Mouse (Mus musculus) intestine, embryonic 15.5 days (tissue): ENCODE measurements around the gene Zfyve1. TPM values are rescaled to one million over a fixed set of nuclear protein-coding genes. Genes with fewer than 3 reads are reported as not detected.
"Not testable (repeated sequence)": the region's sequence is repeated elsewhere in the genome, so short reads cannot be mapped to it uniquely, and the experiment has no call there.

ENCODE experiments used
- ATAC-seq: fragments of 200-750 bp; cut with Nextera tagmentation; 2 replicates; pipeline ENCODE4 v1.8.0; 2017; ENCODE audit warnings: moderate TSS enrichment, moderate library complexity
- H3K27ac ChIP-seq: fragments of 300-500 bp; sonication (generic); 2 replicates; pipeline ENCODE4 v1.5.1; 2015; ENCODE audit warnings: mild to moderate bottlenecking, inconsistent platforms
- H3K27me3 ChIP-seq: fragments of 300-500 bp; sonication (generic); replicated peaks from 2 replicates; pipeline ENCODE4 v1.6.1; 2015; ENCODE audit warnings: inconsistent platforms
- H3K36me3 ChIP-seq: fragments of 300-500 bp; sonication (generic); 2 replicates; pipeline ENCODE4 v1.6.1; 2015; ENCODE audit warnings: inconsistent platforms
- H3K4me1 ChIP-seq: fragments of 300-500 bp; sonication (generic); replicated peaks from 2 replicates; pipeline ENCODE4 v1.6.1; 2015; ENCODE audit warnings: inconsistent platforms
- H3K4me2 ChIP-seq: fragments of 300-500 bp; sonication (generic); replicated peaks from 2 replicates; pipeline ENCODE4 v1.6.1; 2015; ENCODE audit warnings: mild to moderate bottlenecking, inconsistent platforms
- H3K4me3 ChIP-seq: fragments of 300-500 bp; sonication (generic); replicated peaks from 2 replicates; pipeline ENCODE4 v1.5.1; 2015; ENCODE audit warnings: inconsistent platforms
- H3K9ac ChIP-seq: fragments of 300-500 bp; sonication (generic); 2 replicates; pipeline ENCODE4 v1.6.1; 2015; ENCODE audit warnings: inconsistent platforms
- H3K9me3 ChIP-seq: fragments of 300-500 bp; sonication (generic); 2 replicates; pipeline ENCODE4 v1.6.1; 2016; ENCODE audit warnings: inconsistent platforms
- WGBS: fragments of 180-500 bp; shearing (Covaris S2); methylation state at CpG from one replicate; pipeline ENCODE4 v1.1.7; 2015; 5-methylcytosine and 5-hydroxymethylcytosine counted together
- polyA plus RNA-seq: library from polyadenylated mRNA; unstranded; fragments of >200 nt; fragmentation: Nextera tagmentation; extraction: Ambion mirVana; gene quantifications from 2 replicates; pipeline ENCODE4 v1.2.1, GENCODE M21; 2015

The Zfyve1 gene
- polyA plus RNA-seq, 1 experiment from 2014 or later = 11.7 TPM

GRCm38 (mm10) chr12:83606411-83606810 is 9.4 kb upstream of the Zfyve1 start:
- not testable (repeated sequence) for H3K4me2 ChIP-seq, ATAC-seq, H3K4me1 ChIP-seq, H3K36me3 ChIP-seq, H3K9ac ChIP-seq, H3K27me3 ChIP-seq, H3K27ac ChIP-seq, H3K4me3 ChIP-seq, H3K9me3 ChIP-seq
- 89% methylated on average over 2 of the region's 2 CpGs for WGBS

- H3K27ac ChIP-seq = no peak overlapping the region
- no peaks in the 10 kb centered on the region for H3K27me3 ChIP-seq
- H3K4me1 ChIP-seq = no peaks in the 10 kb centered on the region
- H3K4me2 ChIP-seq = no peak overlapping the region
- H3K36me3 ChIP-seq = no peaks in the 10 kb centered on the region
- no peak overlapping the region for H3K9ac ChIP-seq
- H3K9me3 ChIP-seq = no peaks in the 10 kb centered on the region
- 80% methylated on average over 5 of the region's 5 CpGs for WGBS
- H3K4me3 ChIP-seq = no peak overlapping the region
- no peak for ATAC-seq
These were observed 5.3 kb upstream of the Zfyve1 start for GRCm38 (mm10) chr12:83602285-83602684.

GRCm38 (mm10) chr12:83597881-83598280 is 859 bp upstream of the Zfyve1 start:
- ATAC-seq = no peak
- whole genome bisulfite sequencing = 80% methylated on average over 2 of the region's 2 CpGs
- H3K9ac ChIP-seq = no peak overlapping the region

GRCm38 (mm10) chr12:83596191-83596954 is 649 bp downstream of the Zfyve1 start:
- Histone ChIP-seq H3K4me3 (peak overlapping the region; percentile 97), H3K36me3 (peaks cover 9% of the 10 kb centered on the region; the same call in 1 of the 2 replicates), H3K9ac (peak overlapping the region; percentile 94), H3K9me3 (no peaks in the 10 kb centered on the region), H3K27me3 (no peaks in the 10 kb centered on the region), H3K27ac (peak overlapping the region; percentile 89), H3K4me1 (no peaks in the 10 kb centered on the region; the same call in 1 of the 2 replicates), H3K4me2 (peak overlapping the region; percentile 76)
- no peak; the same call in 1 of the 2 replicates for ATAC-seq
- 3% methylated on average over 20 of the region's 20 CpGs for WGBS

More at GRCm38 (mm10) chr12:83597881-83598280, 859 bp upstream of the Zfyve1 start:
- Histone ChIP-seq H3K4me2 (no peak overlapping the region), H3K9me3 (no peaks in the 10 kb centered on the region), H3K36me3 (peaks cover 9% of the 10 kb centered on the region; the same call in 1 of the 2 replicates), H3K4me3 (no peak overlapping the region), H3K27ac (no peak overlapping the region), H3K4me1 (no peaks in the 10 kb centered on the region; the same call in 1 of the 2 replicates), H3K27me3 (no peaks in the 10 kb centered on the region)

- WGBS = 89% methylated on average over 9 of the region's 9 CpGs
- Histone ChIP-seq H3K27me3 (no peaks in the 10 kb centered on the region), H3K4me2 (no peak overlapping the region), H3K36me3 (peaks cover 9% of the 10 kb centered on the region; the same call in 1 of the 2 replicates), H3K27ac (no peak overlapping the region), H3K4me3 (no peak overlapping the region), H3K9ac (no peak overlapping the region), H3K9me3 (no peaks in the 10 kb centered on the region), H3K4me1 (no peaks in the 10 kb centered on the region; the same call in 1 of the 2 replicates)
- no peak for ATAC-seq
These were observed 2.5 kb downstream of the Zfyve1 start for GRCm38 (mm10) chr12:83594454-83595040.

- Histone ChIP-seq H3K4me3 (no peak overlapping the region), H3K4me1 (no peaks in the 10 kb centered on the region; the same call in 1 of the 2 replicates), H3K27ac (no peak overlapping the region), H3K27me3 (no peaks in the 10 kb centered on the region), H3K36me3 (peaks cover 11% of the 10 kb centered on the region; the same call in 1 of the 2 replicates), H3K4me2 (no peak overlapping the region), H3K9me3 (no peaks in the 10 kb centered on the region), H3K9ac (no peak overlapping the region)
- WGBS = 88% methylated on average over 8 of the region's 8 CpGs
- ATAC-seq = no peak
These were observed 5.1 kb downstream of the Zfyve1 start for GRCm38 (mm10) chr12:83591754-83592501.

- H3K9me3 ChIP-seq = no peaks in the 10 kb centered on the region
- H3K4me2 ChIP-seq = no peak overlapping the region
- 0 out of 2 replicates have a peak, but pooled peaks cover 3% of the 10 kb centered on the region for H3K36me3 ChIP-seq
- H3K9ac ChIP-seq = no peak overlapping the region
- H3K4me3 ChIP-seq = no peak overlapping the region
- no peak overlapping the region for H3K27ac ChIP-seq
- ATAC-seq = no peak
- H3K4me1 ChIP-seq = no peaks in the 10 kb centered on the region; the same call in 1 of the 2 replicates
- WGBS = 86% methylated on average over 5 of the region's 5 CpGs
- H3K27me3 ChIP-seq = no peaks in the 10 kb centered on the region
These were observed 10.4 kb downstream of the Zfyve1 start for GRCm38 (mm10) chr12:83586628-83587027.

- WGBS = 93% methylated on average over 4 of the region's 4 CpGs
- H3K4me1 ChIP-seq = no peaks in the 10 kb centered on the region; the same call in 1 of the 2 replicates
- no peaks in the 10 kb centered on the region for H3K9me3 ChIP-seq
- H3K27me3 ChIP-seq = no peaks in the 10 kb centered on the region
- H3K9ac ChIP-seq = no peak overlapping the region
- ATAC-seq = no peak
- H3K4me3 ChIP-seq = no peak overlapping the region
- no peak overlapping the region for H3K27ac ChIP-seq
- no peak overlapping the region for H3K4me2 ChIP-seq
- H3K36me3 ChIP-seq = no peaks in the 10 kb centered on the region
These were observed 14.3 kb downstream of the Zfyve1 start for GRCm38 (mm10) chr12:83582747-83583146.

GRCm38 (mm10) chr12:83582106-83582505 is 14.9 kb downstream of the Zfyve1 start:
- Histone ChIP-seq H3K4me2 (no peak overlapping the region), H3K27ac (no peak overlapping the region), H3K9me3 (no peaks in the 10 kb centered on the region), H3K27me3 (no peaks in the 10 kb centered on the region), H3K4me1 (no peaks in the 10 kb centered on the region; the same call in 1 of the 2 replicates), H3K4me3 (no peak overlapping the region), H3K9ac (no peak overlapping the region), H3K36me3 (no peaks in the 10 kb centered on the region)
- ATAC-seq = no peak
- WGBS = 60% methylated on average over 4 of the region's 4 CpGs

GRCm38 (mm10) chr12:83580283-83580682 is 16.7 kb downstream of the Zfyve1 start:
- H3K4me3 ChIP-seq = no peak overlapping the region
- peaks cover 8% of the 10 kb centered on the region; the same call in 1 of the 2 replicates for H3K36me3 ChIP-seq
- H3K4me1 ChIP-seq = no peaks in the 10 kb centered on the region; the same call in 1 of the 2 replicates
- H3K9me3 ChIP-seq = no peaks in the 10 kb centered on the region
- 75% methylated on average over 3 of the region's 3 CpGs for WGBS
- ATAC-seq = peak; percentile 80
- peak overlapping the region; percentile 81 for H3K27ac ChIP-seq
- no peaks in the 10 kb centered on the region for H3K27me3 ChIP-seq
- H3K4me2 ChIP-seq = peak overlapping the region; percentile 23; the same call in 1 of the 2 replicates
- H3K9ac ChIP-seq = no peak overlapping the region

GRCm38 (mm10) chr12:83578896-83579569 is 18.0 kb downstream of the Zfyve1 start:
- peak; percentile 95 for ATAC-seq
- H3K9ac ChIP-seq = no peak overlapping the region
- no peak overlapping the region for H3K4me3 ChIP-seq
- WGBS = 37% methylated on average over 3 of the region's 3 CpGs
- no peaks in the 10 kb centered on the region; the same call in 1 of the 2 replicates for H3K4me1 ChIP-seq
- peaks cover 14% of the 10 kb centered on the region for H3K36me3 ChIP-seq
- H3K9me3 ChIP-seq = no peaks in the 10 kb centered on the region
- H3K27me3 ChIP-seq = no peaks in the 10 kb centered on the region
- H3K27ac ChIP-seq = peak overlapping the region; percentile 81
- peak overlapping the region; percentile 23; the same call in 1 of the 2 replicates for H3K4me2 ChIP-seq
